Mouse (Mus musculus): ENCODE results near the gene Ppp3r1. TPM values are rescaled to one million over a fixed set of nuclear protein-coding genes. Genes with fewer than 3 reads are reported as not detected.
"Not testable (repeated sequence)": the region's sequence is repeated elsewhere in the genome, so short reads cannot be mapped to it uniquely, and the experiment has no call there.

Ppp3r1 gene
- polyA plus RNA-seq, 1 experiment from 2014 or later = 88.2 TPM

DNA sequence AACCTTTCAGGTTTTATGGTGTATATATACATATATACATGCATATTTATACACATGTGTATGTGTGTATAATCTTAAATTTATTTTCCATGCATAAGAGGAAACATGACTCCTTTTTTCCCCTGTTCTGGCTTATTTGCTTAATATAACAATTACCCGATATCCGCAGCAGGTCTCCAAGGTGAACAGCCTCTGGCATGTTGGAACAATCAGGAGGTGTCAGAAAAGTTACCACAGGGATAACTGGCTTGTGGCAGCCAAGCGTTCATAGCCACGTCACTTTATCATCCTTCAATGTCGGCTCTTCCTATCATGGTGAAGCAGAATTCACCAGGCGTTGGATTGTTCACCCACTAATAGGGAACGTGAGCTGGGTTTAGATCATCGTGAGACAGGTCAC, 62.1 kb downstream of the Ppp3r1 start:
- no peaks in the 10 kb centered on the region for H3K36me3 ChIP-seq (ENCODE audit: control insufficient read depth, insufficient read depth, low read length)
- no peak overlapping the region for H3K9ac ChIP-seq (ENCODE audit: low read depth, low read length)
- H3K4me3 ChIP-seq (ENCODE audit: low read length) = no peak overlapping the region
- ATAC-seq = no peak
- no peaks in the 10 kb centered on the region for H3K4me1 ChIP-seq (ENCODE audit: control insufficient read depth, insufficient read depth, low read length)
- H3K27me3 ChIP-seq (replicated peaks; ENCODE audit: control insufficient read depth, insufficient read depth, low read length) = no peaks in the 10 kb centered on the region
- no peak overlapping the region for H3K27ac ChIP-seq (ENCODE audit: low read length)
- no peak overlapping the region for H3K4me2 ChIP-seq (ENCODE audit: low read depth, low read length)
- H3K9me3 ChIP-seq (ENCODE audit: control insufficient read depth, low read length) = no peaks in the 10 kb centered on the region
- 93% methylated on average over 8 of the region's 8 CpGs for WGBS

DNA sequence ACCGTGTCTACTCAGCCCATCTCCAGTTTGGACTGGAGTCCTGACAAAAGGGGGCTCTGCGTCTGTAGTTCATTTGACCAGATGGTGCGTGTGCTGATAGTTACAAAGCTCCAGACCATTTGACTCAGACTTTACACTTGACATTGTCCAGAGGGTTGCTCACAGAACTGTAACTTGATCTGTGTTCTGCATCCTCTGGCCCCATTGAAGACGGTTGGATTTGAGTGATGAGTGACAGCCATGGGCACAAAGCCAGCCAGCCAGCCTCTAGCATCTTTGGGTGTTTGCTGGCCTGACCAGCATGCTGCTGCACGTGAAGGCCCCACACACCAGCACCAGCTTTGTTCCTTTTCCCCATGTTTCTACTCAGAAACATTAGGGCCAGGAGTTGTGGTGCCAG, 73.7 kb downstream of the Ppp3r1 start:
- no peak overlapping the region for H3K4me3 ChIP-seq (ENCODE audit: low read length)
- no peaks in the 10 kb centered on the region for H3K27me3 ChIP-seq (replicated peaks; ENCODE audit: control insufficient read depth, insufficient read depth, low read length)
- peaks cover 5% of the 10 kb centered on the region; the same call in 1 of the 2 replicates for H3K36me3 ChIP-seq (ENCODE audit: control insufficient read depth, insufficient read depth, low read length)
- no peak overlapping the region for H3K9ac ChIP-seq (ENCODE audit: low read depth, low read length)
- H3K9me3 ChIP-seq (ENCODE audit: control insufficient read depth, low read length) = no peaks in the 10 kb centered on the region
- no peaks in the 10 kb centered on the region for H3K4me1 ChIP-seq (ENCODE audit: control insufficient read depth, insufficient read depth, low read length)
- no peak overlapping the region for H3K4me2 ChIP-seq (ENCODE audit: low read depth, low read length)
- H3K27ac ChIP-seq (ENCODE audit: low read length) = no peak overlapping the region
- ATAC-seq = no peak
- 68% methylated on average over 5 of the region's 5 CpGs for WGBS

DNA sequence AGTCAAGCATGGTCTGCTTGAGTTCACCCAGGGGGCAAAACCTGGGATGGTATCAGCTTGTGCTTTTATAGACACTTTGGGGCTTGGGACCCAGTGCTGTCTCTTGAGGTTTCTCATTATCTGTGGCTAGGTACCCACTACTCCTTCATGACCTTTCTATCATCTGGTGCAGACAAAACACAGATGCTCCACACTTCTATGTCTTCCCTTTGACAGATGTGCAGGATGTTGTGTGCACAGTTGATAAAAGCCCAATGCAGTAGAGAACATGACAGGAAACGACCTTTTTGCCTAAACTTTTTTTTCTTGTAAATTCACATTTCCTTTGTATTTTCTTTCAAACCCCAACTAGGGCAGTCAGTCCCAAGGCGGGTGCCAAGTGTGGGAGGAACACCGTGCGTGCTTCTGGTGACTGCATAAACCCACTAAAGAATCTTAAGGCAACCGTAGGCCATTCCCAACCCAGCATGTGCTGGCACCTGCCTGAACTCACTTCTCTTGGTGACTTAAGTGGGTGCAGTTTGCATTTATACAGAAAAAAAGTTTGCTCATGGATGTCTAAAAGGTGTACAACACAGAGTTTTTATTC, 77.5 kb downstream of the Ppp3r1 start:
- Histone ChIP-seq H3K9me3 (ENCODE audit: control insufficient read depth, low read length) (no peaks in the 10 kb centered on the region), H3K27ac (ENCODE audit: low read length) (no peak overlapping the region), H3K4me2 (ENCODE audit: low read depth, low read length) (no peak overlapping the region), H3K4me3 (ENCODE audit: low read length) (no peak overlapping the region), H3K9ac (ENCODE audit: low read depth, low read length) (no peak overlapping the region), H3K27me3 (replicated peaks; ENCODE audit: control insufficient read depth, insufficient read depth, low read length) (no peaks in the 10 kb centered on the region), H3K4me1 (ENCODE audit: control insufficient read depth, insufficient read depth, low read length) (no peaks in the 10 kb centered on the region), H3K36me3 (ENCODE audit: control insufficient read depth, insufficient read depth, low read length) (peaks cover 5% of the 10 kb centered on the region; the same call in 1 of the 2 replicates)
- 72% methylated on average over 5 of the region's 5 CpGs for WGBS
- ATAC-seq = no peak

DNA sequence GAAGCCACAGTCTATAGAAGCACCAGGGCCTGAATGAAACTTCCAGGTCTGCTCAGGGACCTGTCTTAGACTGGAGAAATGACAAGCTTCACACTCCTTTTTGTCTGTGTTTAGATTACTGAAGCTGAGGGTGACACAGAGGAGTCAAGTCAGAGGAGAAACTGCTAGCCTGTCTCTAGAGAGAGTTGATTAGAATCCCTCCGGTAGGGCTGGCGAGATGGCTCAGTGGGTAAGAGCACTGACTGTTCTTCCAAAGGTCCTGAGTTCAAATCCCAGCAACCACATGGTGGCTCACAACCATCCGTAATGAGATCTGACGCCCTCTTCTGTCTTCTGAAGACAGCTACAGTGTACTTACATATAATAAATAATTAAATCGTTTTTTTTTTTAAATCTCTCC, 79.5 kb downstream of the Ppp3r1 start:
- not testable (repeated sequence) for H3K9me3 ChIP-seq (ENCODE audit: control insufficient read depth, low read length); ATAC-seq; H3K36me3 ChIP-seq (ENCODE audit: control insufficient read depth, insufficient read depth, low read length); H3K4me1 ChIP-seq (ENCODE audit: control insufficient read depth, insufficient read depth, low read length); H3K27ac ChIP-seq (ENCODE audit: low read length); H3K27me3 ChIP-seq (replicated peaks; ENCODE audit: control insufficient read depth, insufficient read depth, low read length); H3K9ac ChIP-seq (ENCODE audit: low read depth, low read length); H3K4me2 ChIP-seq (ENCODE audit: low read depth, low read length); H3K4me3 ChIP-seq (ENCODE audit: low read length)
- WGBS = 87% methylated on average over 5 of the region's 5 CpGs

DNA sequence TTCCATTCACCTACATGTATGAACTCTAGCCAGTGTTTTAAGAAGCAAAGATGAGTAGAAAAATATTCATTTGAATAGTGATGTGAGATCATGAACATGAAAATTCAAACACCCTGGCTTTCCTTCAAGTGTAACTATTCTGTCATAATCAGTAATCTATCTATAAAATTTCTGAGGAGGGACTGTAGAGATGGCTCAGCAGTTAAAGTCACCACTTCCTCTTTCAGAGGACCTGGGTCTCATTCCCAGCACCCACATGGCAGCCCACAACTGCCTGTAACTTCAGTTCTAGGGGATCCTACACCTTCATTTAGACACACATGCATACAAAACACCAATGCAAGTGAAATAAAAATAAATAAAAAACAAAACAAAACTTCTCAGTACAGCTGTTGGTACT, 89.7 kb downstream of the Ppp3r1 start:
- Histone ChIP-seq H3K4me2 (ENCODE audit: low read depth, low read length) (no peak overlapping the region), H3K27me3 (replicated peaks; ENCODE audit: control insufficient read depth, insufficient read depth, low read length) (no peaks in the 10 kb centered on the region)
- no peak for ATAC-seq

More for the DNA sequence above, 89.7 kb downstream of the Ppp3r1 start:
- no peaks in the 10 kb centered on the region for H3K36me3 ChIP-seq (ENCODE audit: control insufficient read depth, insufficient read depth, low read length)
- H3K27ac ChIP-seq (ENCODE audit: low read length) = no peak overlapping the region
- H3K4me3 ChIP-seq (ENCODE audit: low read length) = no peak overlapping the region
- H3K9ac ChIP-seq (ENCODE audit: low read depth, low read length) = no peak overlapping the region
- H3K9me3 ChIP-seq (ENCODE audit: control insufficient read depth, low read length) = no peaks in the 10 kb centered on the region
- H3K4me1 ChIP-seq (ENCODE audit: control insufficient read depth, insufficient read depth, low read length) = no peaks in the 10 kb centered on the region

Other genes starting within 250 kb of the Ppp3r1 start
- 0.79 and 1.2 TPM in 2 replicates for gene Fbxo48, start 207.9 kb upstream of the Ppp3r1 start, polyA plus RNA-seq (2015; fragmentation: Nextera tagmentation; extraction: Ambion mirVana)
- gene Cnrip1, start 107.7 kb upstream of the Ppp3r1 start, polyA plus RNA-seq (2015; fragmentation: Nextera tagmentation; extraction: Ambion mirVana) = 20.4 and 22.6 TPM in 2 replicates
- 2.2 TPM in 2 replicates for gene Plek, start 106.9 kb upstream of the Ppp3r1 start, polyA plus RNA-seq (2015; fragmentation: Nextera tagmentation; extraction: Ambion mirVana)
- 23.9 and 25.3 TPM in 2 replicates for gene Wdr92, start 22.8 kb downstream of the Ppp3r1 start, polyA plus RNA-seq (2015; fragmentation: Nextera tagmentation; extraction: Ambion mirVana)
- 66.9 and 76.8 TPM in 2 replicates for gene Pno1, start 52.3 kb downstream of the Ppp3r1 start, polyA plus RNA-seq (2015; fragmentation: Nextera tagmentation; extraction: Ambion mirVana)
- gene C1d, start 98.3 kb downstream of the Ppp3r1 start, polyA plus RNA-seq (2015; fragmentation: Nextera tagmentation; extraction: Ambion mirVana) = 104 and 105 TPM in 2 replicates

All from intestine, embryonic 16.5 days (tissue).